Mouse (Mus musculus) E14TG2a.4 (cell line): ENCODE data around the gene Dner.

Experiments
- CTCF ChIP-seq: conservative IDR thresholded peaks from 2 replicates; pipeline ENCODE4 v1.5.1; 2014; ENCODE audit warnings: low read length
- NANOG ChIP-seq: IDR thresholded peaks from 2 replicates; pipeline ENCODE4 v1.6.1; 2014; ENCODE audit warnings: borderline replicate concordance, low read length, mixed read lengths
- POU5F1 ChIP-seq: IDR thresholded peaks from 2 replicates; pipeline ENCODE4 v1.6.1; 2014; ENCODE audit warnings: low read length, borderline replicate concordance

GRCm38 (mm10) chr1:84677910-84678309, 18.1 kb downstream of the Dner start:
- TF ChIP-seq CTCF (no peak), POU5F1 (no peak), NANOG (no peak)
